Mouse (Mus musculus) intestine, embryonic 16.5 days (tissue): ENCODE measurements around the gene Pcmt1. TPM values are rescaled to one million over a fixed set of nuclear protein-coding genes. Genes with fewer than 3 reads are reported as not detected.
"Not testable (repeated sequence)": the region's sequence is repeated elsewhere in the genome, so short reads cannot be mapped to it uniquely, and the experiment has no call there.

Source experiments
- ATAC-seq: fragments of 200-750 bp; cut with Nextera tagmentation; 2 replicates; pipeline ENCODE4 v1.8.0; 2017; ENCODE audit warnings: moderate TSS enrichment, moderate library complexity
- H3K27ac ChIP-seq: fragments of 300-500 bp; sonication (generic); 2 replicates; pipeline ENCODE4 v1.5.1; 2014; ENCODE audit warnings: mild to moderate bottlenecking, low read length
- H3K27me3 ChIP-seq: fragments of 300-500 bp; sonication (generic); replicated peaks from 2 replicates; pipeline ENCODE4 v1.6.1; 2014; ENCODE audit warnings: low read length, control low read depth, mixed read lengths; ENCODE audit not compliant: control insufficient read depth, insufficient read depth
- H3K36me3 ChIP-seq: fragments of 300-500 bp; sonication (generic); 2 replicates; pipeline ENCODE4 v1.6.1; 2014; ENCODE audit warnings: low read length, control low read depth; ENCODE audit not compliant: control insufficient read depth, insufficient read depth
- H3K4me1 ChIP-seq: fragments of 300-500 bp; sonication (generic); 2 replicates; pipeline ENCODE4 v1.6.1; 2014; ENCODE audit warnings: low read length, control low read depth, mixed read lengths; ENCODE audit not compliant: control insufficient read depth, insufficient read depth
- H3K4me2 ChIP-seq: fragments of 300-500 bp; sonication (generic); 2 replicates; pipeline ENCODE4 v1.6.1; 2014; ENCODE audit warnings: low read depth, low read length, control low read depth
- H3K4me3 ChIP-seq: fragments of 300-500 bp; sonication (generic); 2 replicates; pipeline ENCODE4 v1.5.1; 2014; ENCODE audit warnings: mild to moderate bottlenecking, low read length
- H3K9ac ChIP-seq: fragments of 300-500 bp; sonication (generic); 2 replicates; pipeline ENCODE4 v1.6.1; 2014; ENCODE audit warnings: low read depth, low read length
- H3K9me3 ChIP-seq: fragments of 300-500 bp; sonication (generic); 2 replicates; pipeline ENCODE4 v1.6.1; 2016; ENCODE audit warnings: low read length, control low read depth; ENCODE audit not compliant: control insufficient read depth
- WGBS: fragments of 180-500 bp; shearing (Covaris S2); extraction: QIAGEN DNeasy Blood & Tissue Kit; methylation state at CpG from one replicate; pipeline ENCODE4 v1.1.7; 2014; 5-methylcytosine and 5-hydroxymethylcytosine counted together
- polyA plus RNA-seq: library from polyadenylated mRNA; unstranded; fragments of >200 nt; fragmentation: Nextera tagmentation; extraction: Ambion mirVana; gene quantifications from 2 replicates; pipeline ENCODE4 v1.2.1, GENCODE M21; 2015

Gene Pcmt1
- polyA plus RNA-seq, 1 experiment from 2014 or later = 112 TPM

DNA sequence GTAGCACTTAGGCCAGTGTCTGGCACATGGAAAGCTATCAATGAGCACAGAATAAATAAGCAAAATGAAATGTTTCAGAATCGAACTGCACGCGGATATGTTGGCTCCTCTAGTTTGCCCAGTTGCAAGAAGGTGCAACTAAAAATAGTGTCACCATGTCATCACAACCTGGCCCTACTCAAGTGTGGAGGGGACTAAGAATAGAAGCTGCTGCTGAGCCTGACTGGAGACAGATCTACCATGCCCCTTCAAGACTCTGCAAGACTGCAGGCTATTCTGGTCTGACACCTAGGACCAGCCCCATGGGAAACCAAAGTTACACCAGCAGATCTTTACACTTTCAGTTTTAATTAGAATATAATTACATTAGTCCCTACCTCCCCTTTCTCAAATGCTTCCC, 58.6 kb downstream of the Pcmt1 start:
- Histone ChIP-seq H3K27me3 (no peaks in the 10 kb centered on the region), H3K4me2 (no peak overlapping the region), H3K4me3 (no peak overlapping the region), H3K4me1 (no peaks in the 10 kb centered on the region), H3K27ac (no peak overlapping the region), H3K9ac (no peak overlapping the region), H3K36me3 (no peaks in the 10 kb centered on the region), H3K9me3 (no peaks in the 10 kb centered on the region)
- ATAC-seq = no peak
- 93% methylated on average over 3 of the region's 3 CpGs for WGBS

DNA sequence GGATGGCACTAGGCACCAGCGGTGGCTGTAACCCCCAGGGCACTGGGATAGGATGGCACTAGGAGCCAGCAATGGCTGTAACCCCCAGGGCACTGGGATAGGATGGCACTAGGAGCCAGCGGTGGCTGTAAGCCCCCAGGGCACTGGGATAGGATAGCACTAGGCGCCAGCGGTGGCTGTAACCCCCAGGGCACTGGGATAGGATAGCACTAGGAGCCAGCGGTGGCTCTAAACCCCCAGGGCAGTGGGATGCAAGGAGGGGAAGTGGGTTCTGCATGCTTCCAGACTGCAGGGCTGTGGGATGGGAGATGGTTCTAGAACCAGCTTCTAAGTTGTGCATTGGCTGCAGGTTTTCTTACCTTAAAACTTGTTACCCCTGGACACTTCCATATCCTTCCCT, 60.2 kb downstream of the Pcmt1 start:
- no peak overlapping the region for H3K4me3 ChIP-seq
- H3K36me3 ChIP-seq = no peaks in the 10 kb centered on the region
- no peaks in the 10 kb centered on the region for H3K4me1 ChIP-seq
- H3K27me3 ChIP-seq = no peaks in the 10 kb centered on the region
- H3K9me3 ChIP-seq = no peaks in the 10 kb centered on the region
- no peak for ATAC-seq
- no peak overlapping the region for H3K27ac ChIP-seq
- 64% methylated on average over 5 of the region's 5 CpGs for WGBS
- no peak overlapping the region for H3K4me2 ChIP-seq
- H3K9ac ChIP-seq = no peak overlapping the region

DNA sequence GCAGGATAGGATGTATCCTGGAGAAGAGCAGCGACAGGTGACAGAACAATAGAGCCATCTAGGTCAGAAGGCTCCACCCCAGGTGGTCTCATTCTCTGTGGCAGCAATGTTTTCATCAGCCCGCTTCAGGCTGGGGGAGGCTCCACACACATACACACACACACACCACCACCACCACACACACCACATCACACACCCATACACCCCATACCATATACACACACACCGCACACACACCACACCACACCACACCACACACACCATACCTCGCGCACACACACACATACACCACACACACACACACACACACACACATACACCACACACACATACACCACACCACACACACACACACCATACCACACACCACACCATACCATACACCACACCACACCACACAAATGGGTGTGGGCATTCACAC, 61.1 kb downstream of the Pcmt1 start:
- WGBS = 88% methylated on average over 5 of the region's 5 CpGs
- no peak for ATAC-seq

DNA sequence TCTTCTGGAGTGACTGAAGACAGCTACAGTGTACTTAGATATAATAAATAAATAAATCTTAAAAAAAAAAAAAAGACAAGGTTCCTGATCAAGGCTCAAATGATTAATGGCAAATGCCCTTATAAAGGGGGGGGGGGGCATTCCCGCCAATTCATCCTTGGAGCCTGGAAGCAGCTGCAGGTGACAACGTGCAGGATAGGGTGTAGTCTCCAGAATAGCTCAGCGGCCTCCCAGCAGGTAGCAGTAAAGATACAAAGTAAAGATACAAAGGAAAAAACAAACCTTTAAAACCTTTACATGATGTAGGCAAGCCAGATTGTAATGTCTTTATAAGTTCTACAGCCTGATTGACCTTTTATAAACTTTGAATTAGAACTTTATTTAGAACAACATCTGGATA, 63.4 kb downstream of the Pcmt1 start:
- H3K4me2 ChIP-seq, H3K4me1 ChIP-seq, H3K27ac ChIP-seq, H3K27me3 ChIP-seq, H3K4me3 ChIP-seq, H3K9ac ChIP-seq, ATAC-seq, H3K36me3 ChIP-seq, H3K9me3 ChIP-seq: not testable (repeated sequence)
- WGBS = 59% methylated on average over 3 of the region's 3 CpGs

More for the DNA sequence above, 61.1 kb downstream of the Pcmt1 start:
- no peaks in the 10 kb centered on the region for H3K27me3 ChIP-seq
- no peak overlapping the region for H3K27ac ChIP-seq
- H3K4me1 ChIP-seq = no peaks in the 10 kb centered on the region
- H3K36me3 ChIP-seq = no peaks in the 10 kb centered on the region
- H3K4me2 ChIP-seq = no peak overlapping the region
- no peak overlapping the region for H3K9ac ChIP-seq
- peaks cover under 1% of the 10 kb centered on the region for H3K9me3 ChIP-seq
- no peak overlapping the region for H3K4me3 ChIP-seq

DNA sequence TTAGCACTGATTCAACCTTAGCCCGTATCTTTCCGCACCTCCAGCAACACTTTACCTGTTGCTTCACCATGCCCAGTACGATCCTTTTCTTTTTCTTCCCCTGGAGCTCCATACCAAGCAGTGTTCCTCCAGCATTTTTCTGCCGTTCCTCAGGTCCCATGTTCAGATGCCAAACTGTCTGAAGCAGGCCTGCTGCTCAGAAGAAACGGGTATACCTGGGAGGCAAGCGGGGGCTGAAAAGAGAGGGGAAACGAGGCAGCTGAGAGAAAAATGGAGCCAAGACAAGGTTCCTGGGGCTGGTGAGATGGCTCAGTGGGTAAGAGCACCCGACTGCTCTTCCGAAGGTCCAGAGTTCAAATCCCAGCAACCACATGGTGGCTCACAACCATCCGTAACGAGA, 63.8 kb downstream of the Pcmt1 start:
- H3K9me3 ChIP-seq, H3K4me1 ChIP-seq, ATAC-seq, H3K4me2 ChIP-seq, H3K27me3 ChIP-seq, H3K36me3 ChIP-seq, H3K4me3 ChIP-seq, H3K27ac ChIP-seq, H3K9ac ChIP-seq: not testable (repeated sequence)
- 90% methylated on average over 9 of the region's 11 CpGs for WGBS

DNA sequence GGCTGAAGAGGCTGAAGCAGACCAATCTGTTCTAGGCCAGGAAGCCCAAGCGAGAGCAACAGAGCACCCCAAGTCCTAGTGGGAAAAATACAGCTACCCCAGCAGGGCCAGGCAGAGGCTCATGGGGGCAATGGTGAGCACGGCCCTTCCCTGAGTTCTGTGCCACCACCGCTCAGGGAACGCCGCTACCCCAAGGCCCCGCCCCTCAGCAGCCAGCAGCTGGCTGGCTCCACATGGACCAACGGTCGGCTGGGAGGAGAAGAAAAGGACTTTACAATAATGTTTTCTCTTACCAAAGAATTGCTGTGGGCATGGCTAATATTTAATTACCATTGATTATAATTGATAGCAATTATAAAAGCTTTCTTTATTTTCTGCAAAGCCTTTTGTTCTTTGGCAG, 66.1 kb downstream of the Pcmt1 start:
- 93% methylated on average over 8 of the region's 8 CpGs for WGBS
- H3K27ac ChIP-seq = no peak overlapping the region
- ATAC-seq = no peak

DNA sequence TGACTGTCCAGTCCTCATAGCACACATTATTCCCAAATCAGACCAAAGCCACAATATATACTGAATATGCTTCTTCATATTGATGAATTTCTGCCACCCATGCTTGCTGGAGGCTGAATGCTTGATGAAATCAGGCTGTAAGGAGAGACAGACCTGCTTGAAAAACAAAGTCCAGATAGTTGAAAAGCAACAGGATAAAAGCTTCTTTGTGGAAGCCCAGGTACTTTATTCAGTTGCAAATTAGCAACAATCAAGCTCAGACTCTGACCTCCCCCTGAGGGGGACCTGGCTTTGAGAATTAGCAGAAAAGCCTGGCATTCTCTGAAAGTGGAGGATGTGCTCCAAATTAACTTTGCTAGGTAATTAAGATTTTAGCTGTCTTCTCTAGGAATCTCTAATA, 68.7 kb downstream of the Pcmt1 start:
- not testable (repeated sequence) for H3K9ac ChIP-seq, H3K4me1 ChIP-seq, H3K4me3 ChIP-seq, H3K36me3 ChIP-seq, H3K4me2 ChIP-seq, H3K27ac ChIP-seq, H3K9me3 ChIP-seq, ATAC-seq, H3K27me3 ChIP-seq

More for the DNA sequence above, 66.1 kb downstream of the Pcmt1 start:
- Histone ChIP-seq H3K9ac (no peak overlapping the region), H3K4me2 (no peak overlapping the region), H3K36me3 (no peaks in the 10 kb centered on the region), H3K4me1 (no peaks in the 10 kb centered on the region), H3K9me3 (peaks cover 3% of the 10 kb centered on the region), H3K27me3 (no peaks in the 10 kb centered on the region), H3K4me3 (no peak overlapping the region)

DNA sequence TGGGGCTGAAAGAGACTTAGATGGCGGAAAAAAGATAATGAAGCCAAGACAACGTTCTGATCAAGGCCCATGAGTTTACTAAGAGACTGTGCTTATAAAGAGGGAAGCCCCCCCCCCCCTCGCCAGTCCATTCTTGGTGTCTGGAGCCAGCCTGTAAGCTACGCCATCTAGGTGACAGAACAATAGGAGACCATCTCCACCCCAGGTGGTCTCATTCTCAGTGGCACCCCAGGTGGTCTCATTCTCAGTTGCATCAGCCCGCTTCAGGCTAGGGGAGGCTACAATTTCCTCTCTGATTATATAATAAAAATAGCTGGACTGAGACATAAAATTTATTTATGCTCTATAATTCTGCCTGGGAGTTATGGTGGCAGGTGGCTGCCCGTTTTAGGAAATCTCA, 69.3 kb downstream of the Pcmt1 start:
- no peaks in the 10 kb centered on the region for H3K27me3 ChIP-seq
- H3K4me1 ChIP-seq = no peaks in the 10 kb centered on the region
- no peaks in the 10 kb centered on the region for H3K36me3 ChIP-seq
- H3K4me2 ChIP-seq = no peak overlapping the region
- H3K9ac ChIP-seq = no peak overlapping the region
- no peak overlapping the region for H3K4me3 ChIP-seq
- WGBS = 73% methylated on average over 6 of the region's 6 CpGs
- H3K9me3 ChIP-seq = peaks cover 3% of the 10 kb centered on the region
- no peak overlapping the region for H3K27ac ChIP-seq
- no peak for ATAC-seq

DNA sequence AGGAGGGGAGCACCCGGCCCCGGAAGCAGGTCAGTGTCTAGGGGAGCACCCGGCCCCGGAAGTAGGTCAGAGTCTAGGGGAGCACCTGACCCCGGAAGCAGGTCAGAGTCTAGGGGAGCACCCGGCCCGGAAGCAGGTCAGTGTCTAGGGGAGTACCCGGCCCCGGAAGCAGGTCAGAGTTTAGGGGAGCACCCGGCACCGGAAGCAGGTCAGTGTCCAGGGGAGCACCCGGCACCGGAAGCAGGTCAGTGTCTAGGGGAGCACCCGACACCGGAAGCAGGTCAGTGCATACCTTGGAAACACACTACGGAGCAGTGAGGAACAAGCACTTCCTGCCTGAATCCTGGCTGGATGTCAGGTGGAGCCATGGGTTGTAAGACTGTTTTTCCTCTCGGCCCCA, 72.3 kb downstream of the Pcmt1 start:
- no peaks in the 10 kb centered on the region for H3K27me3 ChIP-seq
- no peak for ATAC-seq

DNA sequence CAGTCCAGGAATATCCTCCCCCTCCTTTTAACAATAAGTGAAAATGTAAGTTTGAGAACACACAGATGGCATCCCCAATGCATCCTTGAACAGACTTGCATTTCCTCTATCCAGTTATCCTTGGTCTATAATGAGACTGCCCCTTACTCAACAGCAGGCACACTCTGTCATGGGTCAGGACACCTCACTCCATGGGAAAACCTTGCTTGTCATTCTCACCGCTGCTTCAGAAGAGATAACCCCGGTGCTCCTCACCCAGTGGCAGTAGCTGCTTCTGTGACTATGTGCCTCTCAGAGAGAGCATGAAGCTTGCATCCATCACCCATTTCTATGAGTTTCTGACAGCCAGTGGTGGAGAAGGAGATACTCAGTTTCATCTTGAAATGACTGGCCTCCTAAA, 74.5 kb downstream of the Pcmt1 start:
- Histone ChIP-seq H3K36me3 (no peaks in the 10 kb centered on the region), H3K27me3 (no peaks in the 10 kb centered on the region), H3K4me2 (no peak overlapping the region), H3K4me3 (no peak overlapping the region), H3K9me3 (no peaks in the 10 kb centered on the region), H3K4me1 (no peaks in the 10 kb centered on the region), H3K9ac (no peak overlapping the region), H3K27ac (no peak overlapping the region)
- ATAC-seq = no peak
- 87% methylated on average over 2 of the region's 2 CpGs for WGBS

More for the DNA sequence above, 72.3 kb downstream of the Pcmt1 start:
- Histone ChIP-seq H3K4me2 (no peak overlapping the region), H3K4me1 (no peaks in the 10 kb centered on the region), H3K27ac (no peak overlapping the region), H3K9ac (no peak overlapping the region), H3K36me3 (no peaks in the 10 kb centered on the region), H3K4me3 (no peak overlapping the region), H3K9me3 (no peaks in the 10 kb centered on the region)
- WGBS = 88% methylated on average over 17 of the region's 17 CpGs
